Mouse (Mus musculus): Measurements from ENCODE around the gene Fam57b.

- TF ChIP-seq CTCF (IDR thresholded peaks at IDR 0.05; ENCODE audit: insufficient read depth, low read length) (no peak), POLR2A (IDR thresholded peaks at IDR 0.05; ENCODE audit: borderline replicate concordance, extremely low read depth, low read depth, low read length) (no peak)
Observed at GRCm38 (mm10) chr7:126825403-126825802, 27.9 kb downstream of the Fam57b start.
